Mouse (Mus musculus) left cerebral cortex, postnatal 25 days (tissue): Measurements from ENCODE around the gene Olfr816. TPM values are rescaled to one million over a fixed set of nuclear protein-coding genes. Genes with fewer than 3 reads are reported as not detected.
"Not testable (repeated sequence)": the region's sequence is repeated elsewhere in the genome, so short reads cannot be mapped to it uniquely, and the experiment has no call there.

ENCODE experiments used
- DNase-seq, 2 experiments: peaks; one replicate each; pipeline ENCODE4 v3.0.0; 2022; ENCODE audit warnings: low spot score in 2 of 2, mixed read lengths in 1 of 2
- intact Hi-C: fragments of 180-260 bp; cut with DNase I; formaldehyde crosslinking; loops from one replicate; pipeline ENCODE4 v1.15.1; 2025
- total RNA-seq, 2 experiments: library from RNA; stranded (reverse); gene quantifications; 2 replicates each; pipeline ENCODE4 v1.2.3; 2021

Gene Olfr816
- not detected for total RNA-seq

GRCm38 (mm10) chr10:129915497-129915896, at the start of gene Olfr816:
Olfr816 (minus strand) TSS chr10:129915597.
- no peak for DNase-seq
- intact Hi-C loops: no loop called here

GRCm38 (mm10) chr10:129949000-129949399, 33.6 kb upstream of the Olfr816 start, which contains the start of gene Olfr818:
Olfr818 (minus strand) TSS chr10:129949100.
- DNase-seq: no peak

GRCm38 (mm10) chr10:129905767-129906166, 9.6 kb downstream of the Olfr816 start, which contains the start of gene Olfr815:
Olfr815 (minus strand) TSS chr10:129905867.
- DNase-seq, intact Hi-C loops: not testable (repeated sequence)

More at GRCm38 (mm10) chr10:129949000-129949399, 33.6 kb upstream of the Olfr816 start, which contains the start of gene Olfr818:
- intact Hi-C loops: no loop called here

- intact Hi-C loops: no loop called here
These were observed 29.5 kb downstream of the Olfr816 start for GRCm38 (mm10) chr10:129885934-129886333.

GRCm38 (mm10) chr10:129885496-129885895, 29.9 kb downstream of the Olfr816 start:
- intact Hi-C loops, DNase-seq: not testable (repeated sequence)

More at GRCm38 (mm10) chr10:129885934-129886333, 29.5 kb downstream of the Olfr816 start:
- DNase-seq: no peak

GRCm38 (mm10) chr10:129879751-129880150, 35.6 kb downstream of the Olfr816 start, which contains the start of gene Olfr814:
Olfr814 (minus strand) TSS chr10:129879851.
- intact Hi-C loops, DNase-seq: not testable (repeated sequence)

Other genes starting within 250 kb of the Olfr816 start
- gene Olfr801, start 241.7 kb downstream of the Olfr816 start, total RNA-seq: not detected
- under 1 TPM; 0.14 to 0.21 TPM for gene Olfr802, start 227.4 kb downstream of the Olfr816 start, total RNA-seq
- gene Olfr803, start 221.3 kb downstream of the Olfr816 start, total RNA-seq: not detected
- gene Olfr804, start 212.4 kb downstream of the Olfr816 start, total RNA-seq: not detected
- not detected for gene Olfr805, start 186.2 kb downstream of the Olfr816 start, total RNA-seq
- gene Olfr806, start 173.7 kb downstream of the Olfr816 start, total RNA-seq: not detected
- not detected for gene Olfr807, start 157.8 kb downstream of the Olfr816 start, total RNA-seq
- not detected for gene Olfr808, start 150.1 kb downstream of the Olfr816 start, total RNA-seq
- gene Olfr809, start 141.0 kb downstream of the Olfr816 start, total RNA-seq: not detected
- gene Olfr810, start 120.7 kb downstream of the Olfr816 start, total RNA-seq: not detected
- not detected for gene Olfr811, start 111.2 kb downstream of the Olfr816 start, total RNA-seq
- not detected for gene Olfr812, start 69.5 kb downstream of the Olfr816 start, total RNA-seq
- not detected for gene Olfr813, start 60.2 kb downstream of the Olfr816 start, total RNA-seq
- gene Olfr814, start 35.7 kb downstream of the Olfr816 start, total RNA-seq: not detected
- not detected for gene Olfr815, start 9.7 kb downstream of the Olfr816 start, total RNA-seq
- not detected for gene Olfr818, start 33.5 kb upstream of the Olfr816 start, total RNA-seq
- gene Olfr819, start 51.7 kb upstream of the Olfr816 start, total RNA-seq: not detected
- gene Olfr247, start 60.5 kb upstream of the Olfr816 start, total RNA-seq: not detected
- gene Gm10310, start 69.5 kb upstream of the Olfr816 start, total RNA-seq: not detected
- not detected for gene Olfr820, start 97.0 kb upstream of the Olfr816 start, total RNA-seq
- not detected for gene Olfr821, start 114.8 kb upstream of the Olfr816 start, total RNA-seq
- not detected for gene Olfr822, start 155.6 kb upstream of the Olfr816 start, total RNA-seq
- not detected for gene Olfr823, start 199.8 kb upstream of the Olfr816 start, total RNA-seq
- not detected for gene Olfr824, start 214.4 kb upstream of the Olfr816 start, total RNA-seq